Mouse (Mus musculus) brain, adult 2 months (tissue): ENCODE results near the gene Cmklr1.

Experiments
- DNase-seq: peaks from one replicate; pipeline ENCODE4 v3.0.0; 2011; ENCODE audit warnings: low read depth, low spot score

Gene Cmklr1

DNA sequence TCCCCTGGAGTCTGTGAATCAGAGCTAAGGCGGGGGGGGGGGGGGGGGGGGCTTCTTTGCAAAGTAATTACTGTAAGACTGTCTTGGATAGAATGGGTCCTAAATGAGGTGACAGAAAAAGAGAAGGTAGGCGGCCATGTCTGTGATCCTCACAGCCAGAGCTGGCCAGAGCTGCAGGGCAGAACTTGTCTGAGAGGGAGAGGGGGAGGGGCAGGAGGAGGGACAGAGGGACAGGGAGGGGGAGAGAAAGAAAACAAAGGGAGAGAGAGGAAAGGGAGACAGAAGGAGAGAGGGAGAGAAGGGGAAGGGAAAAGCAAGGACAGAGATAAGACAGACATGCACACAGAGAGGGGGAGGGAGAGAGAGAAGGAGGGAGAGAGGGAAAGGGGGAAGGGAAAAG, 27.2 kb downstream of the Cmklr1 start:
- no peak for DNase-seq

DNA sequence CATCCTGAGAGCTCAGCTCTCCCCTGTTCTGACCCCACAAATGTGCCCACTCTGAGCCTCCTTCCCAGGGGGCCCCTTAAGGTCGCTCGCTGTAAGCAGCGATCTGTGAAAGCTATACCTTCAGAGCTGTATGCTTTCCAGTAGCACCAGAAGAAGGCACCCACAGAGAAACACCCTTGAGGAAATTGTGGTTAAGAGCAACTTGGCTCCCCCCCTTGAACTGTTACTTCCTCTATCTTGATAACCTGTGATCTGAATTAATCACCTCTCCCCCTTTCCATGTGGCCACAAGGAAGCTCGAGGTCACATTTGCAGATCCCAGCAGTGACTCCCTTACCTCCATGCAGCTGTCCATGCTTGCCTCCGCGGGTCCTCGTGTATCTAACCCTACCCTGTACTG, 29.2 kb downstream of the Cmklr1 start:
- DNase-seq = no peak

DNA sequence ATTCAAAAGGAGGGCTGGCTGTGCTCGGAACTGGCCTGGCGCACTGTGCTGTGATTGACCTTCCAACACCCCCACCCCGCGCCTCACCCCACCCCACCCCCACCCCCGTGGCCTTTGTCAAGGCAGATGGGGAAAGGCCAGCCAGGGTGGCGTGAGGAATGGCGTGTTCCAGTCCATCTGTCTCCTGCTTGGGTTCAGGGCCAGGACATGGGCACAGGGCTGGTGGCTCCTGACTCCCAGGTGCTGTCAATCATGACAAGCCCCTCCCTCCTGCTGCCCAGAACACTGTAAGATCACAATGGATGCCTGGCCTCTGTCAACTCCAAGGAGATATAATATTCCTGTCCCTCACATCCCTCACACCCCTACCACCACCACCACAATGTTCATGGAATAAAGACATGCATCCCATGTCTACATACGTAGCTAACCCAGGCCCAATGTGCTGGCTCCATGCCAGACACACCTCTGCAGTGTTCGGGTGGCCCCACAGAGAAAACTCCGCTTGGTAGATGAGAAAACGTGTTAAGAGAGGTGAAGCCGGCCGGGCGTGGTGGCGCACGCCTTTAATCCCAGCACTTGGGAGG, 30.0 kb downstream of the Cmklr1 start:
- peak; percentile 79 for DNase-seq

DNA sequence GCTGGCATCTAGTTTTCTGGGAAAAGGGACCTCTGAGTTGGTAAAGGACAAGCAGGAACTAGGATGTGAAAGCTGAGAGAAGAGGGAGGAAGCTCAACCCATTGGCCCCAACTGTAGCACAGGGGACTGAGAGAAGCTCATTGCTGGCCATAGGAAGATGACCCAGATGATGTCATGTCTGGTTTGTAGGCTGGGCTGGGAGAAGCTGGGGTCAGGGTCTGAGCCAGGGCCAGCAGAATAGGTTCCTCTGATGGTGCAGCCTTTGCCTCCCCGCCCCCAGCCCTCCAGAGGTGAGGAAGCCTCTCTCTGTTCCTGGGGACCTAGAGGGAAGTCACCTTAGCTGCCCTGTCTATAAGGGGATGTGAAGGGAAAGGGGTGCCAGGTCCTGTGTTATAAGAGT, 31.1 kb downstream of the Cmklr1 start:
- DNase-seq = no peak

DNA sequence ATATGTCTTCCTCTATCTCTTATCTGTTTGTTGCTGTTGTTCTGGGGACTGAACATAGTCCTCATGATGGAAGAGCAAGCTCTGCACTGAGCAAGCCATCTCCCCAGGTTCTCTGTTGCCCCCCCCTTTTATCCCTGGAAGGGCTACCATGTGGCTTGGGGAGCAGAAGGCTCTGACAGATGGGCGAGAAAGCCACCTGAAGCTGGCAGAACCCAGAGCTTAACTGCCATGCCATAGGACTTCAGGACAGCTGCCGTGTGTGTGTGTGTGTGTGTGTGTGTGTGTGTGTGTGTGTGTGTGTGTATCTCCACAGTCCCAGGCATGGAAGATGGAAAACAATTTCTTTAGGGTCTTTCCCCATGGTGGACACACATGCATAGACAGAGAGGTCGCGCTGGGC, 31.5 kb downstream of the Cmklr1 start:
- peak; percentile 94 for DNase-seq

DNA sequence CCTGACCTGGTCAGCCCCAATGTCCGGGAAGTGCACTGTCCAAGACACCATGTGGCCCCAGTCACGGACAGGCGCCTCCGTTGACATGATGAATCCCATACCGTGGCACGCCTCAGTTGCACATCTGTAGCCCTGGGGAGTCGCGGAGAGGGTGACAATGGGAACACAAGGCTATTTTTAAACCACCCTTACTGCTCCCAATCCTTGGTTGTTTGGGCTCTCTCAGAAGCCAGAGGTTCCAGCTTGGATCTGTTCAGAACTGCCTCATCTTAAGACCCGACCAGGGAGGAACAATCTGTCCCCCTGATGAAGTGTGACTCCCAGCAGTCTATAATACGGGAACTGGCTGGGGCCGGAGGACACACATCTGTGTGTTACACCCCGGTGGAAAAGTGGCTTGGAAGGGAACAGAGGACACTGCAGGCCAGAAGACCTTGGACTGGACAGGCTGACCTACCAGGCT, 38.4 kb downstream of the Cmklr1 start:
- DNase-seq = no peak

DNA sequence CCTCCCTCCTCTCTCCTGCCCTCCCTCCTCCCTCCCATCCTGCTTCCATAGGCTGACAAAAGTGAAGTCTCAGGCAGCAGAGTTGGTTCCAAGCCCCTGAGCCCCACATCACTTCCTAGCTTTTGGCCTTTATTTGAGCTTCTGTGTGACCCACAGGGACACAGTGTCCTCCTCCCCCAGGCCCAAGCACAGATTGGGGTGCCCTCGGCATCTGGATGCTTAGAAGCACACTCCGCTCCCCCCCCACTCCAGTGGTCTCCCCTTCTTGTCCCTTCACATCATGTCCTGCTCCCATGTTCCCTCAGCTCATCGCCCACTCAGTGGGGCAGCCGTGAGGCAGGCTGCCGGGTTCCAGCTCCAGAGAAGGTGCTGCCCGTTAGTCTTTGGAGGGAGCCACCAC, 39.1 kb downstream of the Cmklr1 start:
- no peak for DNase-seq

DNA sequence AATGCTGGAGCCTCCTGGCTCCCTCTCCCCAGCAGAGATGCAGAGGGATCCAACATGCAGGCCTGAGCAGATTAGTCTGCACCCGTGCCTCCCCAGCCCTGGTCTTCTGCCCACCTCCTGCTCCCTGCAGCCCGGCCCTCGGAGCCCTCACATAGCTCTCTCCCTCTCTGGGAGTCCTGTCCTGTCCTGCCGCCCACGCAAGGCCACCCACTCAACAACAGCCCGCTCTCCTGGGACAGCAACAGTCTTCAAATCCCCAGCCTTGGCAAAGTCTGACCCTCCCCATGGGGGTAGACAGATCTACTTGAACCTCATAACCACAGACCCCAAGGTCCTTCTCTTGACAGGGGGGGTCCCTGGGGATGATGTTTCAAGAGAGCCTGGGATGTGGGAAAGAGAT, 39.7 kb downstream of the Cmklr1 start:
- no peak for DNase-seq

DNA sequence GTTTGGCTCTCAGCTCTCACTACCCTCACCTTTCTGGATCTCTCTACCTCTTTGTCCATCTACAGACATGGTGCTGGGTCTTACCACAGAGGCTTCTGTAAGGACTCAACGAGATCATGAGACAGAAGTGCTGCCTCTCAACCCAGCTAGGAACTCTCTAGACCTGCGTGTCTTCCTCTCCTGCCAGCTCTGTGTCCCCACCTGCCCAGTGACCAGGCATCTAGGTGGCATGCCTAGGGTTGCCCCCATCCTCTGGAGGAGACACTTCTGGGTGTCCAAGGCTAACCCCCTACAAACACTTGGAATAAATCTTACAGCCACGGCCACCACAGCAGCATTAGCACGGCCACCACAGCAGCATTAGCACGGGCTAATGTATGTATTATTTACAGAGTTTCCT, 40.3 kb downstream of the Cmklr1 start:
- no peak for DNase-seq

DNA sequence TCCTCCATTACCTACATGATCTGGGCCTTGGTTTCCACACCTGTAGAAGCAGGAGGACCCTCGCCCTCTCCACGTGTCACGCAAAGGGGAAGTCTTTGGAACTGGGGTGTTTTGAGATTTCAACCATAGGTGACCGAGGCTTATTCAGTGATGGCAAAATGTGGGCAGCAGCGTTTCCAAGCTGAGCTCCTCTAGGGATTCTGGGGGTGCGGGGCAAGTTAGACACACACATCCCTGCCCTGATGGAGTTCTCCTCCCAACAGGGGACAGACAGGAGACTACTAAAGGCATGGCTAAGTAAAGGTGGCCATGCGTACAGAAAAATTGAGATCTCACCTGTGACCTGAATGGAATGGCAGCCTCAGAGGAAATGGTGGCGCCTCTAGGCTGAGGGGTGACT, 41.7 kb downstream of the Cmklr1 start:
- DNase-seq = no peak

DNA sequence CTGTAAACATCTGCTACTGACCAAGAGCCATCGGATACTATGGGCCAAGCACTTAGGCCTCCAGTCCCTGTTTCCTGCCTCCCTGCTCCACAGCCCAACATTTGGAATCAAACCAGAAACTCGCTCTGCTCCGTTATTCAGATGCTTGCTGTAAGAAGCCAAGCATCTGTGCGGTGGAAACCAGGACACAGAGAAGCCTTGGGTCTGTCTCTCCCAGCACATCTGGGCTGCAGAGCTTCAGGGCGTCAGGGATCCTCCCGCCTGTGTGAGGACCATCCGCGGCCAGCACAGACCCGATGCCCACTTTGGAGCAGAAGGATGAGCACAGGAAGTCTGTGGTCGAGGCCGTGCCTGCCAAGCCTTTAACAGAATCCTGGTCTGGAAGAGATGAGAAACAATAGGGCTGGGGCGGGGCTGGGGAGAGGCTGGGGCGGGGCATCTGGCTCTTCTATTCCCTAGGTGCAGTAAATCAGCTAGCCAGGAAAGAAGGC, 42.2 kb downstream of the Cmklr1 start:
- peak; percentile 63 for DNase-seq

DNA sequence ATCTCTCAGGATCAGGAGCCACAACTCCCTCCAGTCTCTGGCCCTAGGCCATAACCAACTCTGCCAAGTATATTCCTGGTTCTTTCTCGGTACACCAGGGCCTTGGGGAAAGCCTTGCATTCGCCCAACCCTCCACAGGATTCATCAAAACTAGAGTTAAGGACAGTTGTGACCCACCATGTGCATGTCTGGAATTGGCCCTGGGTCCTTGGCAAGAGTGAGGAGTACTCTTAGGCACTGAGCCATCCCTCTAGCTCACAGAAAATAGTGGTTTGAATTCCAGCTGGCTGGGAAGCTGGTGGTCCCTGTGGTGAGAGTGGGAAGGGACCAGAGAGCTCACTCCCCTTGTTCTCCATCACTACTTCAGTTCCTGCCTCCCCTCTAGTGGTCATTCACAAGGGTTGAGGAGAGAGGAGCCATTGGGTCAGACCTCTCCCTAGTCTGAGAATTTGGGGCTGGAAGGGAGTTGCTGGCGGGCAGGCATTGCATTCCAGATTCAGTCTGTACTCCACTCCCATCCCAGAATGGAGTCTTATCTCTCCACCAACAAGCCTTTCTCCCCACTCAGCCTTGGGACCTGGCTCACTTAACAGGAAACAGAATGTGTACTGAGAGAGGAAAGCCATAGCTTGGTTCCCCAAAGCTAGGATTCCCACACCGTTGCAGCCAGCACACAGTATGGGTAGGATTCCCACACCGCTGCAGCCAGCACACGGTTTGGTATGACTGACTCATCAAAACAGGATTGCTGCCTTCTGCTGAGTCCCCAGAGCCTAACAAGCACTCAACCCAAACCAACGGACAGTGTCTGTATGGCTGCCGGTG, 43.1 kb downstream of the Cmklr1 start:
- DNase-seq = peak; percentile 69

DNA sequence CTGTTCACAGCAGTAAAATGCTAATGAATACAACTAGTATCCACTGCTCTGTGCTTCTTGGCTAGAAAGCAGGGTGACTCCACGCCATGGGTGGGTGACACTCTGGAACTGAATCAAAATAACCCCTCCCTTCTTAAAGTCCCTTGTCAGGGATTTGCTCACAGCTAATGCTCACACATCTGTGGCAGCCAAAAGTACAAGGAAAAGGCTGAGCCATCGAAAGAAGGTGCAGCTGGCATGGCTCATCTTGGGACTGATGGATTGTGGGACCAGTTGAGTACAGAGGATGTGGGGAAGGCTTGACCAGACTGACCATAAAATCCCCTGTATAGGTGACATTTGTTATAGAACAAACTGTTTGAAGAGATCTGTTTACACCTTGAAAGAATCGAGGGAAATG, 44.1 kb downstream of the Cmklr1 start:
- no peak for DNase-seq

DNA sequence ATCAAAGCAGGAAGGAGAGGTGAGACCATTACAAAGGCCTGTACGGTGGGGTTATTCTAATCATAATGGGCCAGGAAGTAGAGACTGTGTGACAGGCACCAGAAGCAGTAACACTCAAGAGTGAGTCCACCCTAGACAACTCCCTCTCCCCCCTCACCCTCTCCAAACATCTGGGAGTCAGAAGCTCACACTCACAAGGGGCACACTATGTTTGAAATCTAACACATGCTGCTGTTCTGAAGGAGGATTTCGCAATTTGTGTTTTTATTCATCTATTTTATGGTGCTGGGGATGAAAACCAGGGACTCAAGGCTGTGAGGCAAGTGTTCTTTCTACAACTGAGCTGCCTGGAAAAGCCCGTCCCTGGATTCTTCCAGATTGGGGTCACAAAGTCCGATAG, 45.5 kb downstream of the Cmklr1 start:
- DNase-seq = no peak

DNA sequence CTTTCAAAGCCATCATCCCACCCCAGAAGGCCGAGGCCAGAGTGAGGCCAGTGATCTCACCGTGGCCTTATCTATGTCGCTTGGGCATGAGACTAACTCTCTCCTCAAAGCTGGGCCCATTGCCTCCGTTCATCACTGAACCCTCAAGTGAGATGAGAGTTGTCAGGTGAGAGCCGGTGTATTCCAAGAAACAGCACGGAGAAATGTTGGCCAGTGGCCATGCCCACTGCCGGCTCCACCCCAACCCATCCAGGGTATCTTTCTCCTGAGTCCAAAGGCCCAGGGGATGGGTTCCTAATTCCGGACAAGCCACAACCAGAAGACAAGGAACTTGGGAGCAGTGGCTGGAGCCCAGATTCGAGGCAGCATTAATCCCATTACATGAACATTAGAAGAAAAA, 46.8 kb downstream of the Cmklr1 start:
- no peak for DNase-seq

DNA sequence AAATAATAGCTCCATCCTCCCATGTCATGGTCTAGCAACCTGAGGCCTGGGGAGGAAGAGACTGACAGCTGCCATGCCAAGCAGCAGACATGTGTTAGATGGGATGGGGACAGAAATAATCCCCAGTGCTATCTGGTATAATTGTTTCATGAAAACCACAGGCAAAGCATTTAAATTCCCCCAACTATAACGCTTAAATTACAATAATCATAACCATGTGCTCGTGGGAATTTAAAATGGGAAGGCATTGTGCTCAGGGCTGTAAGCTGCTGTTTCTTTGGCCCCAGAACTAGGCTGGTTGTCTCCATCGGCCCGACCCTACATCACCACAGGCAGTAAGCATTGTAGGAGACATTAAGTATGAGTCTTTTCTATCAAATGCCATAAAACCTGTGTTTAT, 49.4 kb downstream of the Cmklr1 start:
- DNase-seq = no peak

DNA sequence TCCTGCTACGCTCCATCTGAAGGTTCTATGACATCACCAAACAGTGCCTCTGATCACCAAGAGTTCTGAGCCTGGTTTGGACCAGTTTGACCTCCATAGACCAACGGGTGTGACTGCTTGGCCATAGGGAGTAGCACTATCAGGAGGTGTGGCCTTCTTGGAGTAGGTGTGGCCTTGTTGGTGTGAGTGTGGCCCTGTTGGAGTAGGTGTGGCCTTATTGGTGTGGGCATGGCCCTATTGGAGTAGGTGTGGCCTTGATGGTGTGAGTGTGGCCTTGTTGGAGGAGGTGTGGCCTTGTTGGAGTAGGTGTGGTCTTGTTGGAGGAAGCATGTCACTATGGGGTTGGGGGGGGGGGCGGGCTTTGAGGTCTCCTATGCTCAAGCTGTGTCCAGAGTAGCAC, 50.0 kb downstream of the Cmklr1 start:
- DNase-seq = no peak

DNA sequence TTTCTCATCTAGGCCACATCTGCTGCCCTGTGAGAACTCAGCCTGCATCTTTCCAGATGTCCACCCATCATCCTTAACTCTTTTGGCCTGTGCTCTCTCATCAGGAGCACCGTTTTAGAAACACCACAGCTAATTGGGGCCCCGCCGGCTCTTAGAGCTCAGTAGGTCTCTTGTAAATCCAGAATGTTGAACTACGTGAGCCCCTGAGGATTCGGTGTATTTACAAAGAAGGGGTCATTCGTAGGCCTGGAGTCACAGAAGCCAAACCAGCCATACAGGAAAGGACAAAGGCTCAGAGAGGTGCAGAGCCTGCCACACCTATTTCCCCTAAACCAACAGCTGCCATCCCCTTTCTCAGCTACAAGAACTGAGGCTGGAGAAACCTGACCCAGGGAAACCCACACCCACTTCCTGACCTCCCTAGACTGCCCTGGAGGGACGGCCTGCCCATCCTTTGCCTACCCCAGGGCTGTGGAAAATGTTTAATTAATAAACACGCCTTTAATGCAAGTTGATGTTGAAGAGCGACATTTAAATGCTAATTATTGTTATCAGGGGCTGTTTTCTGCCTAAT, 53.4 kb downstream of the Cmklr1 start:
- no peak for DNase-seq

DNA sequence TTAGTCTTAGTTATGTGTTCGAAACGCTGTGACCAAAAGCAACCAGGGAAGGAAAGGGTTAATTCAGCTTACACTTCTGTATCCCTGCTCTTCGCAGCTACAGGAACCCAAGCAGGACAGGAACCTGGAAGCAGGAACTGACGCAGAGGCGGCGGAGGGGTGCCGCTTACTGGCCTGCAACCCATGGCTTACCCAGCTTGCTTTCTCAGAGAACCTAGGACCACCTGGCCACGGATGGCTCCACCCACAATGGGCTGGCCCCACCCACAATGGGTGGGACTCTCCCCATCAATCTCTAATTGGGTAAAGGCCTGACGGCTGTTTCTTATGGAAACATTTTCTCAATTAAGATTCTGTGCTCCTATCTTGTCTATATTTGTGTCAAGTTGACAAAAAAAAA, 54.0 kb downstream of the Cmklr1 start:
- no peak for DNase-seq

DNA sequence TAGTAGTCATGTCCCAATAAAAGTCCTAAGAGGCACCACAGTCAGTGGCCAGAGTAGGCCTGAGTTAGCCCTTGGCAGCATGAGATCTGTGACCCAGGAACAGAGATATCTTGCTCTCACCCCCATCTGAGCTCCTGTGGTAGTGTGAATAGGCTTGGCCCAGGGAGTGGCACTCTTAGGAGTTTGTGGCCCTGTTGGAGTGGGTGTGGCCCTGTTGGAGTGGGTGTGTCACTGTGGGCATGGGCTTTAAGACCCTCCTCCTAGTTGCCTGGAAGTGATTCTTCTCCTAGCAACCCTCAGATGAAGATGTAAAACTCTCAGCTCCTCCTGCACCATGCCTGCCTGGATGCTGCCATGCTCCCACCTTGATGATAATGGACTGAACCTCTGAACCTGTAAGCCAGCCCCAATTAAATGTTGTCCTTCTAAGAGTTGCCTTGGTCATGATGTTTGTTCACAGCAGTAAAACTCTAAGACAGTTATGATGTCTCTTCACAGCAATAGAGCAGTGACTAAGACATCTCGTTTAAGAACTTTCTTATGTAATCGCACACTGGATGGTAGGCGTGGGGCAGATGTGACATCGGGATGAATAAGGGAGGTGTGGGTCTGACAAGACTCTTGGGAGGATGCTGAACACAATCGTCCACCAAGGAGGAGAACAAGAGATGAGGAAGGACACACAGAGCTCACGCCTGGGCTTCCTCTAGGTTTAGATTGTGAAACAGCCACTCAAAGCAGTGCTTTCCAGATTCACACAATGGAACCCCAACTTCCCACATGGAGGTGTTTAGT, 56.1 kb downstream of the Cmklr1 start:
- DNase-seq = peak; percentile 87

DNA sequence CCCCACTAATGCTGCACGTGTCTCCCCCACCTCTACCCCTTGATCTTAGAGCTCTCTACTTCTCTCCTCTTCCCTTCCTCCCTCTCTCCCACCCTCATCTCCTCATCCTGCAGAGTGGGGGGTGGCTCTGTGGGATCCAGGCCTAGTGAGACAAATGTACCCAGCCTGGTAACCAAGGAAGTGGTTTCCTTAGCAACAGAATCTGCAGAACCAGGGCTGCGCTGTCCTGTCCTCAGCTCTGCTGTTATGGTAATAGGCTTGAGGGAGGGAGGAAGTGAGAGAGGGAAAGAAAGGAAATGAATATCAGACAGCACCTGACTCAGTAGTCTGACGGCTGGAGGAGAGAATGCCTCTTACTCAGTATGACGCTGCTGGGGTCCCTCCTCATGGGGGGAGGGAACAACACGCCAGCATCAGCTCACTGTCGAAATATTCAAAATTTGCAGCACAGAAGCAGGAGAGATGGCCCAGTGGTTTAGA, 58.4 kb downstream of the Cmklr1 start:
- DNase-seq = peak; percentile 97

DNA sequence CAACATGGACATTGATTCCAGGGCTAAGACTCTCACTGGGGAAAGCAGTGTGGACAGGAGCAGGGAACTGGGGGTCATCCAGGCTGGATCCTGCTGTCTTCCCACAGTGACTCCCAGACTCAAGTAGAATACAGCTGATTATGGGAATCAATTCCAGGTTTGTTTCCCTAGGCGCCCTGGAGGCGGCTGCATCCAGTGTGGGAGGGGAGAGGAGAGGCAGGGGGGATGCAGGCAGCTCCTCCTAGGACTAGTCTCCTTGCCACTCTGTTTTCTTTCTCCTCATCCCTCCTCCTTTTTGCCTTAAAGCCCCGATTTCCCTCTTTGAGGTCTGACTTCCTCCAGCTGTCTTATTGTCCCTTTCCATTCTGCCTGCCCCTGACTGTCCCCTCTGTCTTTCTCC, 59.1 kb downstream of the Cmklr1 start:
- peak; percentile 66 for DNase-seq
